Mouse (Mus musculus): ENCODE measurements around the gene Gm11037. TPM values are rescaled to one million over a fixed set of nuclear protein-coding genes. Genes with fewer than 3 reads are reported as not detected.
A peak's percentile ranks its signal among the peaks of the same experiment; 100 is the strongest.

The Gm11037 gene
- polyA plus RNA-seq, 1 experiment from 2014 or later: not detected

DNA sequence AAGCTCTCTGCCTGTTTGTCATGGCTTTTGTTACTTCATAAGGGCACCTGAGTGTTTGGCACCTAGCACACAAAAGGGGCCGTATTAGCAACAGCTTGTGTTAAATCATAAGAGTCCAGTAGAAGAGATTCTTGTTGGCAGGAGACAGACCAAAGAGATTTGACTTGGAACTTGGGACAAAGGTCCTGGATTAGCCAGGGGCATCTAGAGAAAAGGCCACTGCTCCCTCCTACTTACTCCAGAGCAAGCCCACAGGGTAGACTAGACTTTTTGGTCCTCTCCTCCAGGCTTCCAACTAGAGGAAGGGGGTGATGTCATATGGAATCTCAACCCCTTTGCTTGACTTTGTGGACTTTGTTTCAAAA lies 42.6 kb downstream of the Gm11037 start:
- H3K4me2 ChIP-seq (replicated peaks; ENCODE audit: low read depth, low read length): no peak overlapping the region
- no peak overlapping the region for H3K4me3 ChIP-seq (ENCODE audit: low read depth, low read length)
- no peak overlapping the region for H3K9ac ChIP-seq (ENCODE audit: low read depth, low read length)
- DNase-seq (ENCODE audit: low spot score) (no peak), ATAC-seq (ENCODE audit: low FRiP score) (no peak)
- no peaks in the 10 kb centered on the region for H3K36me3 ChIP-seq (ENCODE audit: control insufficient read depth, insufficient read depth, low read length)
- H3K9me3 ChIP-seq (ENCODE audit: control insufficient read depth, low read length): no peaks in the 10 kb centered on the region
- no peak overlapping the region for H3K27ac ChIP-seq (ENCODE audit: low read depth, low read length)
- peaks cover 25% of the 10 kb centered on the region for H3K27me3 ChIP-seq (ENCODE audit: control insufficient read depth, insufficient read depth, low read length)
- peaks cover 19% of the 10 kb centered on the region for H3K4me1 ChIP-seq (replicated peaks; ENCODE audit: control insufficient read depth, insufficient read depth, low read length)
- 91% methylated on average over 1 of the region's 1 CpGs for WGBS

DNA sequence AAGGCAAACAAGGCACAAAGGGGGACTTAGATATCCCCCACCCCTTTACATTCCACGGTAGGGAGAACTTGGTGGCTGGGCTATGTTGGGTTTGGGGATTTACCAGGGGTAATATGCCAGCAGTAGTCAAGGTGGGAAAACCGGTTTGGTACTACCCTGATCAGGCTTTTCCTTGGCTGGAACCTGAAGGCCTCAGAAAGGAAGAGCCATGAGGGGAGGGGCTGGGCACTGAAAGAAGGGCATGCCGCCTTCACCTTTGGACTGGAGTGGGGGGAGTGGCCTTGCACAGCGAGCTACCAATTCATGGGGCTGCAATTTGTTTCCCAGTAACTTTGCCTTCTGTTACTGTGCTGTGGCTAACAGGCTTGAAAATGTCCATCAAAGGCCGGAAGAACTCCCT lies 43.2 kb downstream of the Gm11037 start:
- H3K4me3 ChIP-seq (ENCODE audit: low read depth, low read length): no peak overlapping the region
- peaks cover 20% of the 10 kb centered on the region for H3K27me3 ChIP-seq (ENCODE audit: control insufficient read depth, insufficient read depth, low read length)
- ATAC-seq (ENCODE audit: low FRiP score) (no peak), DNase-seq (ENCODE audit: low spot score) (no peak)
- H3K27ac ChIP-seq (ENCODE audit: low read depth, low read length): no peak overlapping the region
- no peak overlapping the region for H3K9ac ChIP-seq (ENCODE audit: low read depth, low read length)
- no peak overlapping the region for H3K4me2 ChIP-seq (replicated peaks; ENCODE audit: low read depth, low read length)
- H3K9me3 ChIP-seq (ENCODE audit: control insufficient read depth, low read length): no peaks in the 10 kb centered on the region
- no peaks in the 10 kb centered on the region for H3K36me3 ChIP-seq (ENCODE audit: control insufficient read depth, insufficient read depth, low read length)
- 66% methylated on average over 5 of the region's 5 CpGs for WGBS
- H3K4me1 ChIP-seq (replicated peaks; ENCODE audit: control insufficient read depth, insufficient read depth, low read length): peaks cover 19% of the 10 kb centered on the region

DNA sequence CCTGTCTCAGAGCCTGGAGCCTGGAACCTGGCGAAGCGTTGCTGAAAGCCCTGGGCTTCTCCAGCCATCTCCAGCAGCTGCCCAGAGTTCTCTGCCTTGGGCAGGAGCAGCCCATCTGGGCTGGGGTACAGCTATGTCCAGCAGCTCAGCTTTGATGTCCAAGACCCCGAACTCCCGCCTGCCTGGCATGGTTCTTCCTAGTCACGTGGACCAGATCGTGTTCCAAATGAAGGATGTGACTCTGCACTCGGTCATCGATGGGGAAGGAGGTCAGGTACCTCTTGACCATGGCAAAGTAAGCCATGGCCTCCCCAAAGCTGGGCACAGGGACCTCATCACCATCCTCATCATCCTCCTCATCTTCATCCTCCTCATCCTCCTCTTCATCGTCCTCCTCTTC lies 44.6 kb downstream of the Gm11037 start:
- no peaks in the 10 kb centered on the region for H3K36me3 ChIP-seq (ENCODE audit: control insufficient read depth, insufficient read depth, low read length)
- peak overlapping the region; percentile 84 for H3K4me3 ChIP-seq (ENCODE audit: low read depth, low read length)
- peak overlapping the region; percentile 28; the same call in 1 of the 2 replicates for H3K9ac ChIP-seq (ENCODE audit: low read depth, low read length)
- peaks cover 16% of the 10 kb centered on the region for H3K4me1 ChIP-seq (replicated peaks; ENCODE audit: control insufficient read depth, insufficient read depth, low read length)
- 86% methylated on average over 9 of the region's 9 CpGs for WGBS
- no peak overlapping the region for H3K27ac ChIP-seq (ENCODE audit: low read depth, low read length)
- H3K9me3 ChIP-seq (ENCODE audit: control insufficient read depth, low read length): no peaks in the 10 kb centered on the region
- H3K27me3 ChIP-seq (ENCODE audit: control insufficient read depth, insufficient read depth, low read length): peaks cover 5% of the 10 kb centered on the region; the same call in 1 of the 2 replicates
- ATAC-seq (ENCODE audit: low FRiP score) (no peak), DNase-seq (ENCODE audit: low spot score) (no peak)
- H3K4me2 ChIP-seq (replicated peaks; ENCODE audit: low read depth, low read length): peak overlapping the region; percentile 97

DNA sequence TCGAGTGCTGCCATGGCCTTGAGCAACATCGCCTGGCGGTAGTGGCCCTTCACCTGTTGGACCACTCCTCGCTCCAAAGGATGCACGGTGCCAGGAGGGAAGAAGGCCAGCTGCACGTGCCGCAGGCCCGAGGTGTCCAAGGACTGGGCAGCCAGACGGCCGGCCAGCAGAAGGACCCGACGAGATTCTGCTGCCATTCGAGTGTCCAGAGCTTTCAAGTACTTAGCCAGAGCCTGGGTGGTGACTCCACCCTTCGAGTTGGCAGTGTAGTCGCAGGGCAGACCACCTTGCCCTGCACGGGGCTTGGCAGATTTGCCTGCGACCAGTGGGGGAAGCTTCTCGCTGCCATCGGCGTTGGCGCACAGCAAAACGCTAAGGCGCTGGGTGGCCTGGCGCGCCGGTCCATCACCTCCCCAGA lies 45.5 kb downstream of the Gm11037 start:
- WGBS: 29% methylated on average over 26 of the region's 26 CpGs
- peaks cover 16% of the 10 kb centered on the region for H3K4me1 ChIP-seq (replicated peaks; ENCODE audit: control insufficient read depth, insufficient read depth, low read length)
- H3K27ac ChIP-seq (ENCODE audit: low read depth, low read length): no peak overlapping the region
- H3K9me3 ChIP-seq (ENCODE audit: control insufficient read depth, low read length): no peaks in the 10 kb centered on the region
- no peaks in the 10 kb centered on the region for H3K36me3 ChIP-seq (ENCODE audit: control insufficient read depth, insufficient read depth, low read length)
- H3K9ac ChIP-seq (ENCODE audit: low read depth, low read length): peak overlapping the region; percentile 95
- DNase-seq (ENCODE audit: low spot score): no peak
- ATAC-seq (ENCODE audit: low FRiP score): no peak
- no peaks in the 10 kb centered on the region for H3K27me3 ChIP-seq (ENCODE audit: control insufficient read depth, insufficient read depth, low read length)
- peak overlapping the region; percentile 97 for H3K4me2 ChIP-seq (replicated peaks; ENCODE audit: low read depth, low read length)
- peak overlapping the region; percentile 84 for H3K4me3 ChIP-seq (ENCODE audit: low read depth, low read length)

DNA sequence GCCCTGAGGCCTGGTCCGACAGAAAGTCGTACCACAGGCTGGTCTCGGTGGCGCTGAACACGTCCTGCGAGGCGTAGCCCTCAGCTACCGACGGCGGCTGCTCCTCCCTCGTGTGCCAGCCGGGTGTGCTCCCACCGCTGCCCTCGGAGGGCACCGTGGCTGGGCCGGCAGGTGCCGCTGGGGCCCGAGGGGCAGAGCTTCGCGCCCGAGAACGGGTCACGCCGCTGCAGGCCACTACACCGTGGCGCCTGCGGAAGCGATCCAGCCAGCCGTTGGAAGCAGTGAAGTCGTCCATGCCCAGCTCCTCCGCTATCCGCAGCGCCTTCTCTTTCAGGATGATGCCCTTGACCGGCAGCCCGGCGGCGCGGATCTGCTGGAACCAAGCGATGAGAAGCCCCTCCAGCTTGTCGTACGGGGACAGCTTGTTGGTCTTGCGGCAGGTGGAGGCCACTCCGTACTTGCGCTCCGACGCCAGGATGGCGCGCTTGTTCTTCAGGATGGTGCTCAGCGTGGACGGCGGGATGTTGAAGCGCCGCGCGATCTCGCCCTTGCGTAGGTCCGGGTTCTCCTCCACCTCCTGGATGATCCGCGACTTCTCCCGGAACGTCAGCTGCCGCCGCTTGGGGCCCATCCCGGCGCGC lies 46.1 kb downstream of the Gm11037 start:
- H3K4me3 ChIP-seq (ENCODE audit: low read depth, low read length): peak overlapping the region; percentile 84
- DNase-seq (ENCODE audit: low spot score) (peak; percentile 75), ATAC-seq (ENCODE audit: low FRiP score) (peak; percentile 66)
- peaks cover 16% of the 10 kb centered on the region for H3K4me1 ChIP-seq (replicated peaks; ENCODE audit: control insufficient read depth, insufficient read depth, low read length)
- H3K9ac ChIP-seq (ENCODE audit: low read depth, low read length): peak overlapping the region; percentile 95
- H3K9me3 ChIP-seq (ENCODE audit: control insufficient read depth, low read length): no peaks in the 10 kb centered on the region
- H3K27me3 ChIP-seq (ENCODE audit: control insufficient read depth, insufficient read depth, low read length): no peaks in the 10 kb centered on the region
- H3K27ac ChIP-seq (ENCODE audit: low read depth, low read length): peak overlapping the region; percentile 89
- WGBS: 1% methylated on average over 65 of the region's 67 CpGs
- H3K4me2 ChIP-seq (replicated peaks; ENCODE audit: low read depth, low read length): peak overlapping the region; percentile 97
- H3K36me3 ChIP-seq (ENCODE audit: control insufficient read depth, insufficient read depth, low read length): no peaks in the 10 kb centered on the region

DNA sequence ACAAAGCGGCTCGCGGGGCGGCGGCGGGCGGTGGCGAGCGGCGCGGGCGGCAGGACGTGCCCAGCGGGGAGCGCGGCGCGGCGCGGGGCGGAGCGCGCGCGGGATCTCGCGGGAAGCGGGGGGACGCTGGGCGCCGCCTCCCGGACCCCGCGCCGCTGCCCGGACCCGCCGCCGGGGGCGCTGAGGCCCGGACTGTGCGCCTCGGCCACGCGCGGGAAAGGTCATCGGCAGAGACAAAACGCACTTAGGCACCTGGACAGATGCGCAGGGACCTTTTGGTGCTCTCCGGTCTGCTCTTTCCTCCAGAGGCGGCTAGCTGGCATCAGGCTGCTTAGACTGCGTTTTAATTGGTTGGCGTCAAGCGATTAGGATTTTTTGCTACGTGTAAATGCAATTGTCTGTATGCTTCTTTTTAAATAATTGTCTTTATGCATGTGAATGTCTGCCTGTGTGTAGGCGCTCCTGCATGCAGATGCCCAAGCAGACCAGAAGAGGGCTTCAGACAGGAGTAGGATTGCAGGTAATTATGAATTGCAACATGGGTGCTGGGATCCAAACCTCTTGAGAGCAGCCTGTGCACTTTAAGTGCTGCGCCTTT lies 46.8 kb downstream of the Gm11037 start, which contains the start of gene Cenpb:
TSS of gene Cenpb (minus strand) at position 78 of the 598 bp plus-strand sequence.
- ATAC-seq (ENCODE audit: low FRiP score): peak; percentile 81
- no peaks in the 10 kb centered on the region for H3K9me3 ChIP-seq (ENCODE audit: control insufficient read depth, low read length)

More for the DNA sequence above, 46.8 kb downstream of the Gm11037 start, which contains the start of gene Cenpb:
- Histone ChIP-seq H3K4me3 (ENCODE audit: low read depth, low read length) (peak within 1 kb of the TSS; percentile 84), H3K4me1 (replicated peaks; ENCODE audit: control insufficient read depth, insufficient read depth, low read length) (peaks cover 16% of the 10 kb centered on the region), H3K4me2 (replicated peaks; ENCODE audit: low read depth, low read length) (peak within 1 kb of the TSS; percentile 97), H3K36me3 (ENCODE audit: control insufficient read depth, insufficient read depth, low read length) (no peaks in the 10 kb centered on the region), H3K27me3 (ENCODE audit: control insufficient read depth, insufficient read depth, low read length) (no peaks in the 10 kb centered on the region), H3K9ac (ENCODE audit: low read depth, low read length) (peak within 1 kb of the TSS; percentile 95), H3K27ac (ENCODE audit: low read depth, low read length) (peak within 1 kb of the TSS; percentile 89)
- 2% methylated on average over 44 of the region's 57 CpGs for WGBS
- peak; percentile 93 for DNase-seq (ENCODE audit: low spot score)

Other genes starting within 250 kb of the Gm11037 start
- gene 4930402H24Rik, start 227.1 kb upstream of the Gm11037 start, polyA plus RNA-seq (2014; fragmentation: Nextera tagmentation; extraction: Ambion mirVana): 66.8 and 70.6 TPM in 2 replicates
- 9.3 and 9.9 TPM in 2 replicates for gene Atrn, start 227.0 kb upstream of the Gm11037 start, polyA plus RNA-seq (2014; fragmentation: Nextera tagmentation; extraction: Ambion mirVana)
- 5.6 and 6.1 TPM in 2 replicates for gene Gfra4, start 90.4 kb upstream of the Gm11037 start, polyA plus RNA-seq (2014; fragmentation: Nextera tagmentation; extraction: Ambion mirVana)
- gene Adam33, start 69.7 kb upstream of the Gm11037 start, polyA plus RNA-seq (2014; fragmentation: Nextera tagmentation; extraction: Ambion mirVana): 0.54 and 0.66 TPM in 2 replicates
- 0.10 and 0.15 TPM in 2 replicates for gene Siglec1, start 46.7 kb upstream of the Gm11037 start, polyA plus RNA-seq (2014; fragmentation: Nextera tagmentation; extraction: Ambion mirVana)
- 4.0 and 4.6 TPM in 2 replicates for gene Hspa12b, start 6.2 kb upstream of the Gm11037 start, polyA plus RNA-seq (2014; fragmentation: Nextera tagmentation; extraction: Ambion mirVana)
- 122 and 123 TPM in 2 replicates for gene 1700037H04Rik, start 26.6 kb downstream of the Gm11037 start, polyA plus RNA-seq (2014; fragmentation: Nextera tagmentation; extraction: Ambion mirVana)
- 8.8 and 9.0 TPM in 2 replicates for gene Cenpb, start 46.6 kb downstream of the Gm11037 start, polyA plus RNA-seq (2014; fragmentation: Nextera tagmentation; extraction: Ambion mirVana)
- gene Cdc25b, start 53.5 kb downstream of the Gm11037 start, polyA plus RNA-seq (2014; fragmentation: Nextera tagmentation; extraction: Ambion mirVana): 102 and 106 TPM in 2 replicates
- gene Spef1, start 53.8 kb downstream of the Gm11037 start, polyA plus RNA-seq (2014; fragmentation: Nextera tagmentation; extraction: Ambion mirVana): 7.7 and 9.4 TPM in 2 replicates
- 23.9 and 25.2 TPM in 2 replicates for gene Ap5s1, start 73.6 kb downstream of the Gm11037 start, polyA plus RNA-seq (2014; fragmentation: Nextera tagmentation; extraction: Ambion mirVana)
- 8.7 and 10.7 TPM in 2 replicates for gene Mavs, start 100.6 kb downstream of the Gm11037 start, polyA plus RNA-seq (2014; fragmentation: Nextera tagmentation; extraction: Ambion mirVana)
- 49.6 and 58.0 TPM in 2 replicates for gene Pank2, start 129.0 kb downstream of the Gm11037 start, polyA plus RNA-seq (2014; fragmentation: Nextera tagmentation; extraction: Ambion mirVana)
- 12.0 and 13.6 TPM in 2 replicates for gene Rnf24, start 219.4 kb downstream of the Gm11037 start, polyA plus RNA-seq (2014; fragmentation: Nextera tagmentation; extraction: Ambion mirVana)

Measured in hindbrain, embryonic 11.5 days (tissue).